Mouse (Mus musculus) ES-E14 (cell line): ENCODE data around the gene Phyhd1.

ENCODE experiments used
- CHD2 ChIP-seq: IDR thresholded peaks from 2 replicates; pipeline ENCODE4 v1.6.1; 2014; ENCODE audit warnings: mild to moderate bottlenecking, low read depth, low read length, inconsistent platforms
- HCFC1 ChIP-seq: IDR thresholded peaks from 2 replicates; pipeline ENCODE4 v1.6.1; 2012; ENCODE audit warnings: low read length, inconsistent platforms, borderline replicate concordance; ENCODE audit not compliant: insufficient read depth
- MAFK ChIP-seq: IDR thresholded peaks from 2 replicates; pipeline ENCODE4 v1.6.1; 2014; ENCODE audit warnings: mild to moderate bottlenecking, low read depth, low read length, inconsistent platforms; ENCODE audit not compliant: insufficient read depth

DNA sequence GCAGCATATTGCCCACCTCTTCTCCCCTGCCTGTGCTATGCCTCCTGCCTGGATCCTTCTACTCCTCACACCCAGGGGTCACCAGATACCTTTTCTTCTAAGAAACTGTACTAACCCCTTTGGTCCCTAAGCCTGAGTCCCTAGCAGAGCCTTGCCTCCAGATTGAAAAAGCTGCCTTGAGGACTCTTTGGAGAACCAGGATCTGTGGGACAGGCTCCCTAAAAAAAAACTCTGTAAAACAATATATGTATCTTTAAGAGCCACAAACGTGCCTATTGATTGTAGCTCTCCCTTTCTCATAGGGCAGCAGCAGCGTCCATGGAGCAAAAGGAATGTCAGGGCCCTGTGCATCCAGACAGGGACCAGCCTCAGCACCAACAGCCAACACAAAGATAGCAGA is 25.7 kb upstream of the Phyhd1 start, which contains the start of gene Gm28035:
- TF ChIP-seq HCFC1 (no peak), MAFK (no peak), CHD2 (no peak)
